Mouse (Mus musculus) gastrocnemius, postnatal 25 days (tissue): ENCODE data around the gene Il12b. TPM values are rescaled to one million over a fixed set of nuclear protein-coding genes. Genes with fewer than 3 reads are reported as not detected.

ENCODE experiments used
- DNase-seq: peaks from one replicate; pipeline ENCODE4 v3.0.0; 2022
- long read RNA-seq, 2 experiments: library from polyadenylated mRNA; stranded (forward); transcript quantifications; one replicate each; pipeline ENCODE4 v2.0.0; 2021
- total RNA-seq, 2 experiments: library from RNA; stranded (reverse); gene quantifications; 1 replicate in 1 of 2; 2 replicates in 1 of 2; pipeline ENCODE4 v1.2.3; 2021

Il12b gene
- total RNA-seq: not detected
- long read RNA-seq, experiment 1: 0 reads
- long read RNA-seq, experiment 2: 0 reads

DNA sequence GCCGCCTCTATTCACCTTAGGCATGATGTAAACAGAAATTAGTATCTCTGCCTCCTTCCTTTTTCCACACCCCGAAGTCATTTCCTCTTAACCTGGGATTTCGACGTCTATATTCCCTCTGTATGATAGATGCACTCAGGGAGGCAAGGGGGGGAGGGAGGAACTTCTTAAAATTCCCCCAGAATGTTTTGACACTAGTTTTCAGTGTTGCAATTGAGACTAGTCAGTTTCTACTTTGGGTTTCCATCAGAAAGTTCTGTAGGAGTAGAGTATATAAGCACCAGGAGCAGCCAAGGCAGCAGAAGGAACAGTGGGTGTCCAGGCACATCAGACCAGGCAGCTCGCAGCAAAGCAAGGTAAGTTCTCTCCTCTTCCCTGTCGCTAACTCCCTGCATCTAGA is at the start of gene Il12b:
Gene Il12b, plus strand, starts transcription at position 301 of the 400 bp plus-strand sequence.
- DNase-seq: no peak

DNA sequence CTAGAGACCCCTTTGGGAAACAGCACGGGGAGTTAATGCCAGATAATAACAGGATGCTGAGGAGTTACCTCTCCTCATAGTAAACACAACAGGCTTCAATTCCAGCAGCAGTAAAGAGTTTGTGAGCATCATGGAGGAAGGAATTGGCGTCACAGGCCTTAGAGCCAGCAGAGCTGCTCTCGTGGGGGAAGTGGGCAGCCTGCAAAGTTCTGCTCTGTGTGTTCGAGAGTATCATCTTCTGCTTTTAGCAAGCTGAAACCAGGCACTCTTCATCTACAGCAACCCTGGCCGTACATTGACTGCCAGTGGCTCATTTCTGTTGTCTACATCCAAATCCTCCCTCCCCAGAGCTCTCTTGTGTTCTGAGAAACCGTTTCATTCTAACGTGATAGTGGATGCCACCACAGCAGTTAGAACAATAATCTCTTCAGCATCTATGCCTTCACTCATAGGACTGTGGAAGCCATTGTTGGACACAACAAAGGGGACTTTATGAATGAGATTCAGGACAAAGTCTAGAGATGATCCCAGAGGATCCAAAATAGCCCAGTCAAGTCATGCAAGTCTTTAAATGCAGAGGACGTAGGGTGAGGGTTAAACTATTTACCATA is 44.9 kb upstream of the Il12b start:
- no peak for DNase-seq

DNA sequence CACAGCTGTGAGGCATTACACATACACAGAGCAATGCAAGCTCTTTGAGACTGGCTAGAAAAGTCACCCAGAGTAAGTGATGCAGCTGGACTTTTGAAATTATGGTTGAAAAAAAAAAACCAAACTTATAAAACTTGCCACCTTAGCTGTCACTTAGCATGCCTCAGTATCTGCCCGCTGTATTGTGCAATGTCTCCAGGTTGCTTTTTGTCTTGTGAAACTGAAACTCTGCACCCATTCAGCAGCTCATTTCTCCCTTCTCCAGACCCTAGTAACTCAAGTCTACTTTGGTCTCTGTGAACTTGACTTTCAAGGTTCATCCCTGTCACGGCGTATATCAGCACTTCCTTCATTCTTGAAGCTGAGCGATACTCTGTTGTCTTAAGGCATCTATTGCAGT is 43.7 kb upstream of the Il12b start:
- DNase-seq: no peak

DNA sequence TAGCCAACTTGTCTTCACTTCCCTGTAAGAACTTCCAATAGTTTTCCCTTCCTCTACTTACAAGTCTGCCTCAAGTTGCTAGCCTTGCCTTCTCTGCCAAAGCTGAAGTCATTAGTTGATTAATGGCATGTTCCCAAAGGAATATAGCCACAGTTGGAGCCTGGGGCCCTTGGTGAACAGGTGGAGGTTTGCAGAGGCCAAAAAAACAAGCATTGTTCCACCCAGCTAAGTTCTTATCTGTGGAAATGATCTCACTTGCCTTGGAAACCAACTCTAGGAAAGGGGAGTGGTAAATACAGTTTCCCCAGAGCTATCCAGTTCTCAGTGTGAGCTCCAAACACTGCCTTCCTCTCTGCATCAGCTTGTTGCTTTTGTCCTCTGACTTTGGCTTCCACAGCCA is 35.3 kb upstream of the Il12b start:
- DNase-seq: peak; percentile 28

DNA sequence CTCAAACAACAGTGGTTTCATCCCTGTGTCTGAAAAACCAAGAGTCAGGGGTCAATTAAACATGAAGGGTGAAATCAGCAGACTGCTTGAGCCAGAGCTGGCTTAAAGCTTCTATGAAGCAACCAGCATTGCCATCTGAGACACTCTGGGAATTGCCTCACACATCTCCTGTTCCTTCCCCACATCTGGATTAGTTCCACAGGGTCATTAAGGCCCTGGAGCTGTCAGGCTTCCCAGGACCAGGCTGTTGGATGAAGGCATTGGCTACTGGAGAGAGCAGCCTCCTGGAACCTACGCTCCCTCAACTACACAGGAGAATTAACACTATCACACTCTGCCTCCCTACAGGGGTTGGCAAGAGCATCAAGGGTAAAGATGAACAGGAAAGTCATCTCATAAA is 32.2 kb upstream of the Il12b start:
- DNase-seq: peak; percentile 64

DNA sequence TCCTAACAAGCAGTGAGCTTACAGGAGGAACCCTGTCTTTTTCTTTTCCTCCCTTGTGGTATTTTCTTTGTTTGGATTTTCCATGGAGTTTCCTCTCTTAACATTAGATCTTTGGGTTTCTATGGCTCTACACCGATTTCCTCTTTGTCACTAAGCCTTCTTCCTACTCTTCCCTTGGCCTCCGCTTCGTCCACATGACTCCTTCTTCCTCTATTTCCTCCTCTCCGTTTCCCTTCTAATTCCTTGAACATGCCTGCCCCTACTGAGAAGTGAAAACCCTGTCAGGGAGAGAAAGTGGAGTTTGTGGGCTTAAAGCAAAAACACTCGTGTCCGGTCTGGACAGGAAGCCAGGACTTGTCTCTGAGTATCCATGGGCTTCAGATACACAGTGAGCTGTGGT is 27.0 kb upstream of the Il12b start:
- no peak for DNase-seq

DNA sequence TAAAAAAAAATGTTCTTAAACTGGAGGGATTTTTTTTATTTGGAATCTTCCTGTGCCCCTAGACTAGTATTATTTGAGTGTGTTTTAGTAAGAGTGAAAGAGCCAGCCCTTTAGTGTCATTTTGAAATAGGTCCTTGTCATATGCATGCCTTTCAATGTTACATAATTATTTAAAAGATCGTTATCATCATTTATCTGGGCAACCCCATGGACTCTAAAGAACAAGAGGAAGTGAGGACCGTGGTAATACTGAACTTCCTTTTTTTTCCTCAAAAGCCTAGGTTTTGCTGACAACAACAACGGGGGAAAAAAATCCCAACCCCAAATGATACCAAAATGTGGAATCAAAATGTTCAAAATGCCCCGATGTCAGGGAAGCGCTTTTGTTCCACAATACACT is 22.0 kb upstream of the Il12b start:
- DNase-seq: no peak

DNA sequence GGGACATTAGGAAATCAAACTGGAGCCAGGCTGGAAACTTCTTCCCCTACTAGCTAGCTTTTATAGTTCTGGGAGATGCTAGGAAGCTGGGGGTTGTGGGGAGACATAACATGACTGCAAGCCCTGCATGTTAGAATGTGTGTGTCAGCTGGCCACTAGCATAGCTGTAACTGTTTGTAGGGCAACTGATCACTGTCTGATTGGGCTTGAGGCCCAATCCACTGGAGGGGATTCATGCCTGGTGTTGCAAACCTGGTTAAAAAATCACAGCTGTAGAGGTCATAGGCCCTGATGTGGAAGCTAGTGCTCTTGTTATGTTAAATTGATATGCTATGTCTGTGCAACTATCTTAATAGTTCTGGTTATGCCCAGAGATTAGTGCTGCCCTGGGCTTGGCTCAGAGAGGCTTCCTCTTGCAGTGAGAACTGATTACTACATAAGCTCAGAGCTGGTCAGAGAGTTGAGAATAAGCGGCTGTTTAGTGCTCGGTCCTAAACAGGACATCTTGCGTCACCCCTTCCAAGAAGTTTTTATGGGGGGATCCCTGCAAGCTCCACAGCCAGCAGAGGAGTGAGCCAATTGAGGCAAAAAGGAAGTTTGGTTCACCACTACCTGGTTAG is 19.3 kb upstream of the Il12b start:
- no peak for DNase-seq

DNA sequence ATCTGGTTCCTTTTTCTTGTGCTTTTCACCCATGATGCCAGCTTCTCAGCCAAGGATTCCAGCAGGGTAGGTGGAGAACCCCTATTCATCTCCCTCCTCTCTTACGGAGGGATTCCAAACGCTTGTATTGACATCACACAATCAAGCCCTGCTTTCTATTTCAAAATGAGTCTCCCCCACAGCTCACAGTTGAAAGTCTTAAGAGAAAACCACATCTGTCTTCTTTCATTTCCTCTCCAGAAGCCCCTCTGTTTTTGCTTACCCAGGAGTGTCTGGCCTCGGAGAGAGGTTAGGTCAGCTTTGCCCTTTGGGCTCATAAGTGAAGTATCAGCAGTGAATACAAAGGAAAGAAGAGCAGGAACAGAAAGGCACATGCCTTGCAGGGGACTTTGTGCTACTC is 17.7 kb upstream of the Il12b start:
- no peak for DNase-seq

DNA sequence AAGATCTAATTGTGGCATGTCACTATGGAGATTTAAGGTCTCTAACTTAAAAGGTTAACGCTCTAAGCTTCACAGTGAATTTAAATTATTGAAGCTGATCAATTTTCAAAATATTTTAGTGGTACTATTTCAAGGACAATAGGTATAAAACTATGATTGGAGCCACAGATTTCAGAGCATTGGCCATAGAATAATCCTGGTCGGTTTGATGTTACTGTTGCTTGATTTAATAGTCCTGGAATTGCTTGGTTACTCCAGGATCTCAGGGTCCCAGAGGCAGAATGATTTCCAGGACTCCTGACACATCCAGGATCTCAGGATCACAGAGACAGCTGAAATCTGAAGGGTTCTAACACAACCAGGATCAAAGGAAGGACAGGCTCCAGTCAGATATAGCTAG is 12.8 kb upstream of the Il12b start:
- no peak for DNase-seq

DNA sequence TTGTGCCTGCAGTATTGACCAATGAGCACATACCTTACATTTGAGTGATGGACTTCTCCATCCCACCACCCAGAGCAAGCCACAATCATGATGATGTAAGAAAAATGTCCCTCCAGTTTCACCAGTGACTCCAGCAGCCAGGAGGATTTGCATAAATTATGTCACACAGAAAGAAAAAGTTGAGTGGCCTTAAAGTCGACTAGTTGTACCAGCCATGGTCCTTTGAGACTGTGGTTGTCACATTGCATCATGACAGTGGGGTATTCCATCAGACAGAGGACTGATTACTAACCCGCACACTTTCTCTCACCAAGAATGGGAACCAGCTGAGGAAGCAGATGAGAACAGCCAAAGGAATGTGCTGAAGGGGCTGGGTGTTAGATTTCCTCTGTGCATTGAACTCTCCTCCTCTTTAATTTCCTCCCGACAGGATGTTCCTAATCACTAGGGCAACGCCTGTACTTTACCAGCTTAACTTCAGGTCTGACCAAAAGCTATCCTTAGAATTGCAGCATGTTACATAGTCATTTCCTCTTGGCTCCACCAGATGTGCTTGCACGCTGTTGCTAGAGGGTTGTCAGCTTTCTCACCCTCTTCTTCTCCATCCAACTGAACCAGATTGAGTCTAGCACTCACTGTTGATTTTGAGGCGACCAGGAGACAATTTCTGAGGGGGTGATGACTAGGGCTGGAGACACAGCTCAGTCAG is 9.7 kb upstream of the Il12b start:
- DNase-seq: no peak

DNA sequence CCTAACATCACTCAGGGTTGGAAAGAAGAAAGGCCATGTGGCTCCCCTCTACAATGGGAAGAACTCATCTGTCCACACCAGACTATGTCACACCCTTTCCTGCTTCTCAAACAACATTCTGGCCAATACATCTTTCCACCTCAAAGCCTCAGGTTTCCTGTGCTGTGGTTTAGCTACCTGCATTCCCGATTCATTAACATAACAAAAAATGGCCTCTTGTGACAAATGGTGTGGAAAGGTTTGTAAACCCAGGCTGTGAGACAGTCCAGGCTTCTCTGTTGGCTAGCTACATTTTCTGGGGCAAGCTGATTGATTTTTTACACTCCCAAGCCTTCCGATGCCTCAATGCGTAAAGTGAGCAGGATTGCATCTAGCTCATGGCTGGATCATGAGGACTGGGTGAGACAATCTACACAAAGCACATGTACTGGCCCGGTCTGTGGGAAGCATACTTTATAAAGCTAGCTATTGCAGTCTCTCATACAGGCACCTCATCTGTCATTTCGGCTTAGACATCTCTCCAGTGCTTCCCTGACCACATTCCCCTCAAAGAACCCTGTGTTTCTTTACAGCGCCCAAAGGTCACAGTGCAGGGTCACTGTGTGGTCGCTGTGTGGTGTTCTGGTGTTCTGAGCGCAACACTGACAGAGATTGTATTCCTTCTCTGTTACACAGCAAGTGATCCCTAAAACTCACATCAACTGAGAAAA is 6.6 kb upstream of the Il12b start:
- no peak for DNase-seq

DNA sequence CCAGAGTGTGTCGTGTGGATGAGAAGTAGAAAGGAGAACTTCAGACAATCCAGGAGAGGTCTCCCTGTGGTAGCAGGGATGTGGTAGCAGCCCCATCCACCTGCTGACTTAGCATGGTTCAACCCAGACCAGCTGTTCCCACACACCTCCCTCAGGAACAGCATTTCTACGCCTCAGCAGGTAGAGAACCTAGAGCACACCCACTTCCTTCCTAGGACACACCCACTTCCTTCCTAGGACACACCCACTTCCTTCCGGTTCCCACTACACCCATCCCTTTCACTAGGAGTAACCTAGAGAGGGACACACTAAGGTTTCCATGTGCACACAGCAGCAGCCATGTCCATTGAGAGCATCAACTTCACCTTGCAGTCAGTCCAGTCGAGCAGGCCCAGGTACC is 4.5 kb upstream of the Il12b start:
- no peak for DNase-seq

DNA sequence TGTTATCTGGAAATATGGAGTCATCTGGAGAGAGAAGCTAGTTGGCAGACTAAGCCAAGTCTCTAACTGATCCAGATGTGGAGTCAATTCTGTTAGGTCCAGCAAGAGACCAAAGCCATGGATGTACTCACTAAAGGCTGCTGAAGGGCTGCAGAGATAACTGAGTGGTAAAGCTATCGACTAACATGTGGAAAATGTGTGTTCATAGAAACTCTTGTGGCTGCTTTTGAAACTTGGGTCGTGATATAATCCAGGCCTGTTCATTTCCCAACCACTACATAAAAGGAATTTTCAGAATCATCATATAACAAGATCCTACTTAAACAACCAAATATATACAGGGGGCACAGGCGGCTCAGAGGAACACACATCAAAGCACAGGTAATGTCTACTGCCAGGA is 2.3 kb upstream of the Il12b start:
- no peak for DNase-seq

DNA sequence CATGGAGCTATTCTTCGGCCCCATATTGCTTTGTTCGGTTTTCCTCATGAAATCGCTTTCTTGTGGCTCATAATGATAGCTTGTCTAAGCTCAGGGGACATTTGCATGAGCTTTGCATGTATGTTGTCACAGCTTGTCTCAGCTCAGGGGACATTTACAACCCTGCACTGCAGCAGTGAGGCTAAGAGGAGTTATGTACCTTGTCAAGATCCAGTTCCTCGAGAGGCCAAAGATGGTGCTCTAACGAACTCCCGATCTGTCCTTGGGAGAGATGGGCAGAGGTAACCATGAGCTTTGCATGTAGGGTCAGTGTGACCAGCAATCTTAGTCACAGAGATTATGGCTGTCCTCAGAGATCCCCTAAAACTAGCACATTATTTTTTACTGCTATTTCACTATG is 1.5 kb upstream of the Il12b start:
- no peak for DNase-seq

DNA sequence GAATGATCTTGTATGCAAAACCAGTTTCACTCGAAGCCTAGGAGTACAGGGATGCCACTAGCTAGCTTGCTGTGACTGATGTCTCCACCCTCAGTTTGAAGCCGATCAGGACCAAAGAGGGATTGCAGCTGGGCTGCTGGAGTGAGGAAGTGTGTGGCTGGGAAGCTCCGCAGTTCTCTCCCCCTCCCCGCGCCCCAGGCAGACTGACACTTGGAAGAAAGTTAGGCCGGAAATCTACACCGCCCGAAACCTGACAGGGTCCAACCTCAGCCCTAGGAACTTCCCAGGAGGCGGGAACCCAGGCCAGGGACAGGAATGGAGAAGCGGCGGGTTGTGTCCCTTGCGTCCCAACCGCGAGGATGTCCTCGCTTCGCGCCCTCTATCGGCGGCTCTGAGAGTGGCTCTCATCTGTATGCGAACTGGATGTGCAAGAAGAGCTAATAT is 1.1 kb upstream of the Il12b start:
- DNase-seq: peak; percentile 43

DNA sequence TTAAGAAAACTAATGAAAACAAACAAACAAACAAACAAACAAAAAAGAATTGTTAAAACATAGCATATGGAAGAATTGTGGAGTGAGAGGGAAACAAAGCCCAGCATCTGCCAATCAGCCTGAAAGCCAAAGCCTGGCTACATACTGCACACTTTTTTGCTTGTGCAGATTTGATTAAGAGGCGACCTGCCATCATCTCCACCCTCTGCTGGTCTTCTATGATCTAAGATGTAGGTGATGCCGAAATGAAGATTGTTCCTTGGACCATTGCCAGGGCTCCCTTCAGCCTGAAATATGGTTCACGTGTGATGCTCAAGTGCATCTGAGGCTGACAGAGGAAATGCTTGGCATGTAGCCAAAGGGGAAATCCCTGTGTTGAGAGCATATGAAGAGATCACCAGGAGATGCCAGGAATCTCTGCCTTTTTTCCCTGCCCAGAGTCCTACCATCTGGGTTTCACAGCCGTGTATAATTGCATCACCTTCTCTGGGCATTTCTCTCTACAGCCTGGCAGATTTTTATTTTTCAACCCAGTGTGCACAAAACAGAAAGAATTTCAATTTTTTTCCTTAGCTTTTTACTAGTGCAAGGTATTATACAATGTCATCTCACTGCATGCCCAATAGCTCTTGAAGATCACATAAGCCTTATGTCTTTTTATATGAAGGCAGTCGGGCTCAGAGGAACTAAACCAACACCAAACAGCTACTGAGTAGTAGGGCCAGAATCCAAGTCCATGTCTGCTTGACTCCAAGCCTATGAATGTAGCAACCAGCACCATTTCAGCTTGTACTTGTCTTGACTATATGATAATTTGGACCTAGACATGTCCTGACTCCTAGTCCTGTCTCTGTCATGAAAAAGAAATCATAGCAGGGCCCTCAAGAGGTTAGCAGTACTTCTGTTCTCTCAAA is 2.0 kb downstream of the Il12b start:
- no peak for DNase-seq

DNA sequence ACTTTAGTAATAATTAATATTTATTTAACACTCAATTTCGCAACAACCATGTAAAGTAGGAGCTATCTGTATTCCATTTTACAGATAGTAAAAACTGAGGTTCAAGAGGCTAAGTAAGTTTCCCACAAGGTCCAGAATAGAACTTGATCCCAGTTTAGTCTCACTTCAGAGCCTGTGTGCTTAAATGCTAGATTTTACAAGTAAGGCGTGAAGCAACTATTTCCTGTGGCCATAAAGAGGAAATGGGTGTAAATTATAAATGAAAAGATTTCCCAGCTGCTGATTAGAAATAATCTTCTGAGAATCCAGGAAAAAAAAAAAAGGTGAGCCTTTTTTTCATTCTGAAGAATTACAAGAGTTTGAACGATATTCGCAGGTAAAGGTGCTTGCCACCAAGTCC is 5.2 kb downstream of the Il12b start:
- no peak for DNase-seq

DNA sequence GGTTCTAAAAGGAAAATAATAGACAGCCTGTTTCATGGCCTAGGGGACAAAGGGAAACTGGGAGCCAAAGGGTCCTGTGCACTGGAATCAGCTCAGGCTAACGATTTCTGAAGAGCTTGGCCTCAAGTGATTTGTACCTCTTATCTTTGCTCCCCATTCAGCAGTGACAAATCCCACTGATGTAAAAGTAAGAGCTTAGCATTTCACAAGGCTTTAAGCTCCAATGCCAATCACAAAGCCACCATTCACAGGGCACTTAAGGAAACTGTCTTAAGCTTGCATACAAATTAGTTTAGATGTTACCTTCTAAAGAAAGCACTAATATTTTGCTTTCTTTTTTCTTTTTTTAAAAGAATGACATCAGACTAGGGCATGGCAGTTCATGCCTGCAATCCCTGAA is 6.1 kb downstream of the Il12b start:
- no peak for DNase-seq

DNA sequence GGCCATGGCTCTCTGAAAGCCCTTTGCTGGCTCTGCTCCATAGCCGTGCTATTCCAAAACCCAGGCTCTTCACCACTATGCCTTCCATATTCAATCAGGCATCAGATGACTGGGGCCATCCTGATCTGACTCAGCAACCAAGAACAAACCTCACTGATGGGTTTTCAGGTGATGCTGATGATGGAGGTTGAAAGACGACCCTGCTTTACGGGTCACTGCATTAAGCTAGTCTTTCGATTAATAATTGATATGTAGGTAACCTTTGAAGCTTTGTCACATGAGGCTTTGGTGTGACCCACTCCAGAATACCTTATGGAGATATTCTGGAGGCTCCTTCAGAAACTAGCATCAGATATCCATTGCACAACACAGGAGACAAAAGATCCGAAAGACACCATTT is 6.6 kb downstream of the Il12b start:
- DNase-seq: no peak

DNA sequence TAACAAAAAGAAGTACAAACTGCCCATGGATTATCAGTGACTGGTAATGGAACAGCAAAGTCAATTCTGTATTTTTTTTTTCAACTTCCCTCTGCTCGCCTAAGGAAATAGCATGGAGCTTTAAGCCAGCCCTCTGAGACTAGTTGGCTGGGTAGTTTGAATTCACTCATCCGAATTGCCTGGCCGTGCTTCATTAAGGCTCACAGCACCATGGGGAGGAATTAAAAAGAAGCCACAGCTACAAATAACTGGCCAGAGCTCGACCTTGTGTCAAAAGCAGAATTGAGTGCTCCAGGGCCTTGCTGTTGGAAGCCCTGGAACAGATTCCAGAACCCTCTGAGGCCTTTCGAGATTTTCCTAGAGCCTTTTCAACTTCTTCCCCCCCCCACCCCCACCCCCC is 8.8 kb downstream of the Il12b start:
- peak; percentile 20 for DNase-seq

DNA sequence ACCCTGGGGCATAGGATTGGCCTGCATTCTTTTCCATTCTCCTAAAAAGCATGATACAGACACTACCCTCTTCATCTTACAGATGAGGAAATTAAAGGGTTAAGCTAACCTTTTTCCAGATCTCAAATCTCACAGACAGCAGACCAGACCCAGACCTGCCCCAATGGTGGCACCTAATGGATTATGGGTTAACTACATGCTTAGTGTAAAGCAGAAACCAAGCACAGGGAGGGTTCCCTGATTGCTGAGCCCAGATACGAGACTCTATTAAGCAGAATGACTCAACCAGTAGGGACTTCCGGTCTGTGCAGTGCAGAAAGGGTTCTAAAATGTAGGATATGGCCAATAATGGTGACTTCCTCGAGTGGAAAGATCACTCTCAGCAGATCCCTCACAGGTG is 10.6 kb downstream of the Il12b start:
- DNase-seq: no peak
